Mouse (Mus musculus) frontal cortex, adult (tissue): ENCODE measurements around the gene 1700056E22Rik.
A peak's percentile ranks its signal among the peaks of the same experiment; 100 is the strongest.

Source experiments
- ATAC-seq: cut with Nextera tagmentation; 2 replicates; pipeline ENCODE4 v1.9.2; 2017; ENCODE audit warnings: mild to moderate bottlenecking, moderate library complexity, mixed read lengths; ENCODE audit not compliant: low TSS enrichment

The 1700056E22Rik gene

DNA sequence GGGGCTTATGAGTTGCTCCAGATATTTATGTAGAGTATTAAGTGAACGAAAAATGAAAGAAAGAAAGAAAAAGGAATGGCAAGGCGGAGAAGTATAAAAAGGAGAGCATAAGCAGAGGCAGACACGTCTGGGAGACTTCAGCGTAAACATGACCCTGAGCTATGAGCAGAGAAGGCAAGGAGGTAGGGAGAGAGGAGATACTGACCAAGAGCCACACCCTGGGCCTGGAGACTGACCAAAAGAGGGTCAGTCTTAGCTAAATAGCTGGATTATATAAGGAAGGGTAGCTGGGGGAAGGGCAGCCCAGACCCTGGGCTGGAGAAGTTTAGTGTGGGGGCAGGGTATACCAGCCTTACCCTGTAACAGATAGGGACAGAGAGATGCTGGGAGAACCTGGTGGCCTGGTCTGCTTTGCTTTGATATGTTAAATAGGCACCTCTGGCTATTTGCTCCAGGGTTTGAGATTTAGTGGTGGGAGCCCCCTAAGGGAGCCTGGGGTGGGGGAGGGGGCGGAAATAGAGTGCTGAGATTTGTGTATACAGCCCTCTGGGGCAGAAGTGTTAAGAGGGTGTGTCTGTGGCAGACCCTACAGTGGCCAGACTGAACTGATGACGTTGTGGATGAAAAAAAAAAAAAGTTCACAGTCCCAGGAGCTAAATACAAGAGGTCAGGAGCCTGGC lies 14.9 kb downstream of the 1700056E22Rik start:
- no peak for ATAC-seq

DNA sequence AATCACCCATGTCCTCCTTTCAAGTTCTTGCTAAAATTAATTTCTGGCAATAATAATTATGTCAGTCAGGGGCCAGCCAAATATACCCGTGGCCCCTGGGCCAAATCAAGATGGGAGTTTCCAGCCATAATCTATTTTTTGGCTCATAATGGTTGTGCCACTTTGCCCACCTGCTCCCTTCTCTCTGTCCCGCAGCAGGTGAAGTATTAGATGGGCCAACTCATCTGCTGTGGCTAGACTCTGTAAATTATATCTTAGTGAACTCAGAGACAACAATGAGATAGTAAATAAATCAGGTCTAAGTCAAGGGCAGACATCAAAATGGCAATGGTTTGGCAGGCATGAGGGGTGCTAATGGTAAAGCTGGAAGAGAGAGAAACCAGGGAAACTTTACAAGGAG lies 16.5 kb downstream of the 1700056E22Rik start:
- ATAC-seq, result no peak

DNA sequence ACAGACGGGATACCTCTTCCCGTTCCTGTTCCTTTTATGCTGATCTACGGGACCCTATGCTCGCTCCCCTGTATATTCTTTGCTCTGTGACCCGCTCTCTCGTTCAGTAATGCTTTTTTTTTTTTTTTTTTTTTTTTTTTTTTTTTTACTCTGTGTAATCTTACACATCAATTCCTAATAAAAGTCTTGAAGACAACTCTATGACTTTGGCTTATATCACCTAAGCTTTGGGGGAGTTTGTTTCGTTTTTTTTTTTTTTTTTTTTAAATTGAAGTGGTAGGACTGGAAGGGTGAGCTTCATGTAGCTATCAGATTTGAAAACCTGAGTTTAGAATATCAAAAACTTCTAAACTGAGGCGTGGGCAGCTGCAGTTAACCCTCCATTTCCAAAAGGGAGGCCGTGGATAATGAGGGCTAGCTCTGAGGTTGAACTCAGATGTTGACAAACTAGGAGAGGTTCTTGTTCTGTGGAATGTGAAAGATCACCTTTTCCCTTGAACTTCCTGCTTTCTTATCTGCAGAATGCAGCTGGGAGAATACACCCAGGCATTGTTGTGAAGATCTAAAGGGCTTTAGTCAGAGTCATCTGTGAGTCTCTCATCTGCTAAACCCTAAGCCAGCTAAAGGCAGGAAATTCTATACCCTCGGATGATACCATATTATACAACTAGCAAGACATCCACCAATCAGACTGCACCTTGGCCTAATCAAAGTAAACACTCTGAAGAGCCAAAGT lies 17.9 kb downstream of the 1700056E22Rik start:
- ATAC-seq, result no peak

DNA sequence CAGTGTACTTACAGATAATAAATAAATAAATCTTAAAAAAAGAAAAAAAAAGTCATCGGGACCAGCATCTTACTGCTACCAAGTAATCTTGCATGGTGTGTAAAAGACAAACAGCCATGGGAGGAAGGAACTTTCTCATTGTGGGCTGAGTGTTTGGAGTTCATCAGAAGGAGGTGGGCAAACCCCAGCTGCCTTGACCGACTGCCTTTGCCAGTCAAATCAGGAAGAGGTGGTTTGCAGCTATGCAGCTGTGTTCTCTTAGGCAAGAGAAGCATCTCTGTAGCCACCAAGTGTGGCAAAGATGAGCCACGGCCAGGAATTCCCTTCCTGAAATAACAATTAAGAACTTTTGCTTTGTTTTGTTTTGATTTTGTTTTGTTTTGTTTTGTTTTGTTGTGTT lies 20.0 kb downstream of the 1700056E22Rik start:
- no peak for ATAC-seq

DNA sequence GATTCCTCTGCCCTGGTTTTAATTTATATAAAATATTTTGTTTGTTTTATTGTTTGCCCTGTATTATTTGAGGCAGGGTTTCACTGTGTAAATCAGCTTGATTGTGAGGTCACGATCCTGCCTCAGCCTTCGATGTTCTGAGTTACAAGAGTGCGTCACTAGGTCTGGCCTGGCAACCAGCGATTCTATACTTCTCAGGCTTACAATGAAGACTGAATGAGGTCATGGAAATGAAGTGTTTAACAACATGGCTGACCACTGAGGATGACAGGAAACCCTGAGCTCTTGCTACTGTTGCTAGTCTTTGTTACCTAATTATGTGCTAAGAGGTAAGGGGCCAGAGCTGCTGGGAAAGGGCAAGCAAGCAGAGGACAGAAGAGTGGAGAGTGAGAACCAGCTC lies 21.0 kb downstream of the 1700056E22Rik start, which contains the start of gene Dusp10:
Gene Dusp10, plus strand, starts transcription at position 197 of the 400 bp plus-strand sequence.
- no peak for ATAC-seq

DNA sequence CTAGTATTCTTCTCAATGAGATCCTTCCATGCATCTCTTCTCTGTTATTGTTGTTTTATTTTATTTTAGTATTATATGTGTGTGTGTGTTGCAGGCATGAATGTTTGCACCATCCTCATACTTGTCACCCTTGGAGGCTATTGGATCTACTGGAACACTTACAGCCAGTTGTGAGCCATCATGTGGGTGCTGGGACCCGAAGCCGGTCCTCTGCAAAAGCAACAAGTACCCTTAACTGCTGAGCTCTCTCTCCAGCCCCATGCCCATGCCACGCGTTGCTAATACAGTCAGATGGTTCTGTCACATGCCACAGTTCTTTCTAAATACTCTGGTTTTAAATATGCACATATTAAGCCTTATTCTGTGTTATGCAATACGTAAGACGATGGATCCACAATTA lies 22.8 kb downstream of the 1700056E22Rik start:
- ATAC-seq, result no peak

DNA sequence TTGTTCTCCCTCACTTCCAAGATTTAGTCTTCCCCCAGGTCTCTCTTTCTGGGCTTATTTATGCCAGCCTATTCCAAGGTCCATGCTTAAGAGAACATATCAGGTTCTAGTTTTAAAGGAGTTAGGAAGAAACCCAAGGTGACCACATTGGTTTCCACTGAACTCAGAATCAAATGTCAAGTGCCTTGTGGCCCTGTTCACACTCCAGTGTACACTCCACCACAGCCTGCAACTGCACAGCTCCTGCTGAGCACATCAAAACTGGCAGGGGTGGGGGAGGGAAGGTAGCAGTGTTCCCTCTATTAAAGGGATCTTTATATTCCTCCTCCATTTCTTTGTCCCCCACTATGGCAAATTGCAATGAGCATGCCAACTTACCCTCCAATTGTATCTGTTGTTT lies 28.0 kb downstream of the 1700056E22Rik start:
- ATAC-seq, result no peak

DNA sequence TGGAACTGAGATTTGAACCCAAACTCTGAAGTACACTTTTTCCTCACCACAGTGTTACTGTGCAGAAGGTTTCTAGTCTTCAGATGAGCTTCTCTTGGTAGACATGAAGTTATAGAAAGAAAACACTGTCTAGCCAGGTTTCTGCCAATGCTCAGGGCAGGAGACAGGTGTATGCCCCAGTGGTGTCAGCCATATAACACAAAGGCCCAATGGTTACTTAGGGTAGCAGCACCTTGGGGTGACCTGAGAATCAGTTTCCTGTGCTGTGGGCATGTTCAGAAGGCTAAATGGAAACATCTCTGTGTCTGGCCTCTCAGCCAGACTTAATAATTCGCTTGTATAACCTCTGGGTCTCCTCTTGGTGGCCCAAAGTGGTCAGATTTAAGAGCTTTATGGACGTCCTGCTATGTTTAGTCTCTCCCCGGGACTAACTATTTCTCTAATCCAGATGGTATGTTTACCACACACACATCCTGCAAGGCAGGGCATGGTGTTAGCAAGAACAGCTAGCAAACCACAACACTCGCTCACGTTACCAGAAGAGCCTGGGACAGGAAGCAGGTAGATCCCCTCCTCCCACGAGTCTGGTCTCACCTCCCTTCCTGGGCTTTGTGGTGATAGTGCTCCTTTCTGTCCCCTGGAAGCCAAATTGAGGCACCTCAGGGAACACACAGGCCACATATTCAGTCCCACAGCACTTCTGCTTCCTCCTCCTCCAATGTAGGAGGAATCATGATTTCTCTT lies 28.6 kb downstream of the 1700056E22Rik start:
- ATAC-seq, result no peak

DNA sequence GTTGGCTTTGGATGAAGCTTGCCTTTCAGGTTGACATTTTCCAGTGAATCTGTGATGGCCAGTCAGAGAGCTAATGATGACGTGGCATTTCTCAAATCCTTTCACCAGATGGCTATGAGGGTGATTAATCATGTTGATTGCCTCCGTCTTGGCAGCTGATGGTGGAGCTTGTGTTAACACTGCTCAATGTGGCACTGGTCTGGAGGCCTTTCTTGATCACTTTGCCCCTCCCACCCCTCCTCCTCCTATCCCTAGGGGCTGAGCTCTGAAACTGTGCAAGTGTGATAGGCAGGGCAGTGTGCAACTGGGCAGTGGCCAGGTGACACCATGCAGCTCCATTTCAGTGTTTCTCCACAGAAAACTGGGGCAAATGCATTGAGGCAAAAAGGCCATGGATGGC lies 29.8 kb downstream of the 1700056E22Rik start:
- no peak for ATAC-seq

DNA sequence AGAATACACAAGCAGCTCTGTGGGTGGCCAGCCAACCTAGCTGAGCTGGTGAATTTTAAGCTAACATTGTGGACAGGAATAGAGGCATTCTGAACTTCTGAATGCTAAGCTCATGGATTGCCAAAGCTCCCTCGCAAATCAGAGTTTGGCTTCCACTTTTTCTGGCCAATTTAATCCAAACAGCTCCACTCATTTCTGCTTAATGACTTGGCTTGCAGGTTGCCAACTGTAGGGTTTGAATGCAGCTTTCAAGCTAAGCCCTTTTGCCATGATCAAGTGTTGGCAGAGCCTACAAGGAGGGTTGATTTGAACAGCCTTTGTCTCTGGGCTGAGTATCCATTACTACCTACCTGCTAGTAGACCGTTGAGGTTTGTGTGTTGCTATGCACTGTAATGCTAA lies 31.6 kb downstream of the 1700056E22Rik start:
- ATAC-seq, result peak; percentile 23; the same call in 1 of the 2 replicates

DNA sequence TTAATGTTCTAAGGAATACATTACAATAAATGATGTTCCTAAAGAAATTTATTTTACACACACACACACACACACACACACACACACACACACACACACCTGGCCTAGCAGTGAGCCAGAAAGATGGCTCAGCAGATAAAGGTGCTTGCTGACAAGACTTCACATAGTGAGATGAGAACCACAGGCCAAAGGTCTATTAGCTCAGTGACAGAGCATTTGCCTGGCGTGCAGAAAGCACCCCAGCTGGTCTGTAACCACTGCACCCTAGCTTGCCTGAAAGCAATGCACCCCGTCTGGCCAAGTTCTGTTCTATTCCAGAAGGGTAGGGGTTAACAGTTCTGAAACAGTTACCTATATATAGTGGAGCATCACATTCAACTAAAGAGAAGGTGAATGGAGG lies 36.9 kb downstream of the 1700056E22Rik start:
- ATAC-seq, result no peak

DNA sequence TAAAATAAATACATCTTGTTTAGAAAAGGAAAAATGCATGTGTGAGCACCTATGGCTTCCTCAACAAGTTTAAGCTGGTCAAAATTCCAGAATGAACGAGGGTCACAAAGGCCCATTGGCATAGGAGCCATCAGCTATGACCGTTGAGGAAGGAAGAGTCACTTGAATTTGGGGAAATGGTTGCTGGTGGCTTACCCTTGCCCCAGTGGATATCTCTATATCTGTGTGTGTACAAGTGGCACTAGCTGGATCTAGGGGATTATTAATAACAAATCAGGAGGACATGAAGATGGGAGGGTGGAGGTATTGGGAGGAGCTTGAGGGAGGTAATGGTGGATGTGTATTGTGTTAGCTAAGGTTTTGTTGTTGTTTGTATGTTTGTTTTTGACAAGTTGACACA lies 42.2 kb downstream of the 1700056E22Rik start:
- ATAC-seq, result no peak

DNA sequence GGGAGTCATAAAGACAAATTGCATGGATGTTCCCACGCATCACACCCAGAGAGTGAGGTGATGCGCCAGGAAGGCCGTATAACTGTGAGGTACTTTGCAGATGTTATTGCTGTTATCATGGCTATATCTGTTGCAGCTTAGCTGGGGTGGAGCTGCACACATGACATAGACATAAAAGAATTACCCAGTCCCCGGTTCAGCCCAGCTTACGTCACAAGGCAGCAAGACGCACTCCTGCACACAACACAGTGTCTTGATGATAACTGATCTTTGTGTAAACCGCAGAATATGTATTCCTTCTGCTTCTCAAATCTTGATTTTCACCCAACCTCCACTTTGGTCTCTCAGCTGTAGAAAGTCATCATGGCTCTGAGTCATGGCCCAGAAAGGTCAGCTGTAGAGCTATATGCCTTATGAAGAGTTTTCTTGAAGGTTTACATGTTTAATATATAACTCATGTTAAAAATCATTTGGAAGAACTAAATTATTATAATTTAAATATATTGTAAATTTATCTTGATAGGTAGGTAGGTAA lies 46.3 kb downstream of the 1700056E22Rik start:
- no peak for ATAC-seq
